Mouse (Mus musculus) forebrain, embryonic 10.5 days (tissue): ENCODE measurements at regions not wholly inside any gene's neighbourhood (a gene's known extent, or its start where the extent isn't known, plus 50 kb on each side); places are given as distances from the start of the nearest gene placed in this dataset.
A peak's percentile ranks its signal among the peaks of the same experiment; 100 is the strongest.

Source experiments
- DNase-seq: peaks from one replicate; pipeline ENCODE4 v3.0.0-alpha.2; 2017; ENCODE audit warnings: low spot score; ENCODE audit errors: extremely low spot score
- H3K27ac ChIP-seq: fragments of 300-500 bp; sonication (generic); 2 replicates; pipeline ENCODE4 v1.5.1; 2016; ENCODE audit warnings: mild to moderate bottlenecking
- H3K27me3 ChIP-seq: fragments of 300-500 bp; sonication (generic); 2 replicates; pipeline ENCODE4 v1.6.1; 2016; ENCODE audit warnings: mild to moderate bottlenecking; ENCODE audit not compliant: poor library complexity, severe bottlenecking
- H3K36me3 ChIP-seq: fragments of 300-500 bp; sonication (generic); replicated peaks from 2 replicates; pipeline ENCODE4 v1.6.1; 2016; ENCODE audit warnings: mild to moderate bottlenecking, moderate library complexity
- H3K4me1 ChIP-seq: fragments of 300-500 bp; sonication (generic); 2 replicates; pipeline ENCODE4 v1.6.1; 2016
- H3K4me3 ChIP-seq: fragments of 300-500 bp; sonication (generic); 2 replicates; pipeline ENCODE4 v1.5.1; 2016; ENCODE audit warnings: mild to moderate bottlenecking, moderate library complexity
- H3K9me3 ChIP-seq: fragments of 300-500 bp; sonication (generic); 2 replicates; pipeline ENCODE4 v1.6.1; 2016; ENCODE audit warnings: mild to moderate bottlenecking, moderate library complexity
- WGBS: fragments of 180-500 bp; shearing (Covaris S2); methylation state at CpG from one replicate; pipeline ENCODE4 v1.1.7; 2016; 5-methylcytosine and 5-hydroxymethylcytosine counted together

DNA sequence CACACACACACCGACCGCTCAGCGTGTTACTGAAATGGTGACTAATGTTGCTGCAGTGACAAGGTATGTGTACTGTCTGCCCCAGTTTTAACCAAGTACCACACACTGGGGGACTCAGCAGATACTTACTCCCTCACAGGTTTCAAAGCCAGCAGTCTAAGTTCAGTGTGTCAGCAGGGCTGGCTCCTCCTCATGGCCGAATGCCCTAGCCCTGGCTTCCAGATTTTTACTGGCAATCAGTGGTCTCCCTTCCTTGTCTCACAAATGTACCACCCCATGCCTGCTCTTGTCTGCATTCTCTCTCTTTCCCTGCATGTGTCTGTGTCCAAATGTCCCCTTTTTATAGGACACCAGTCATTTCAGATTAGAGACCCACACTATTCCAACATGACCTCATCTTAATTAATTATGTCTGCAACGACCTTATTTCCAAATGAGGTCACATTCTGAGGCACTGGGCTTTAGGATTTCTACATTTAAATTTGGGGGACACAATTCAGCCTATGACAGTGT is 114.7 kb downstream of the Uri1 start:
- H3K9me3 ChIP-seq: no peaks in the 10 kb centered on the region
- 78% methylated on average over 5 of the region's 5 CpGs for WGBS

DNA sequence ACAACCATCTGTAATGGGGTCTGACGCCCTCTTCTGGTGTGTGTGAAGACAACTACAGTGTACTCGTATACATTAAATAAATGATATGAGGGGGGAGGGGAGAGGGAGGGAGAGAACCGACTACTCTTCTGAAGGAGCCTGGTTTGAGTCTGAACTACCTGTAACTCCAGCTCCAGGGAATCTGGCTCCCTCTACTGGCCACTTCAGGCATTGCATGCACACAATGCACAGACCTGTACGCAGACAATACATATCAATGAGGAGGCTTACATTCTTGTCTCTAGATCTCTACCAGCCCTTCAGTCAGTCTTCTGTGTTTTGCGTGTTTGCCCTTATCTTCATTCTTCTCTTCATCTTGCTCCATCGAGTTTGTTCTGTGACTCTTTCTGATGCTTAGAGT is 120.4 kb upstream of the Zfp536 start:
- no peak overlapping the region for H3K27ac ChIP-seq
- H3K27me3 ChIP-seq: no peaks in the 10 kb centered on the region
- DNase-seq: peak; percentile 48
- no peaks in the 10 kb centered on the region for H3K9me3 ChIP-seq
- WGBS: 80% methylated on average over 6 of the region's 6 CpGs
- no peaks in the 10 kb centered on the region for H3K4me1 ChIP-seq
- no peaks in the 10 kb centered on the region for H3K36me3 ChIP-seq
- no peak overlapping the region for H3K4me3 ChIP-seq

More for the DNA sequence above, 114.7 kb downstream of the Uri1 start:
- no peak overlapping the region for H3K4me3 ChIP-seq
- H3K36me3 ChIP-seq: no peaks in the 10 kb centered on the region
- H3K4me1 ChIP-seq: peaks cover 37% of the 10 kb centered on the region
- no peak overlapping the region for H3K27ac ChIP-seq
- DNase-seq: no peak
- no peaks in the 10 kb centered on the region for H3K27me3 ChIP-seq

DNA sequence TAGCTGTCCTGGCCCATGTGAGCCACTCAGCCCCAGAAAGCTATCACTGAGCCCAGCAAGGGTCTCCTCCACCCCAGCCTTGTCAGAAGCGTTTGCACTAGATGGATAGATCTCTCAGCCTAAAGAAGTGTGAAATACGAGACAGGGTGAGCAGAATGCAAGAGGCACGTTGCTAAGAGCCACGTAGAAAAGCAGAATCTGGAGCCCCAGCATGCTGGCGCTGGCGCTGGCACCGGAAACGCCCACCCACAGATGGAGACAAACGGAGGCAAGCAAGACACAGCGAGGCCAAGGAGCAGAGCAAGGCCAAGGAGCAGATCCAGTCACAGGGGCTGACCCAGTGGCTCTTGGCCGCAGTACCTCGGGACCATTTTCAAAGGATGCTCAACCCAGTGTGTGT is 100.9 kb upstream of the Zfp536 start:
- 76% methylated on average over 12 of the region's 12 CpGs for WGBS

DNA sequence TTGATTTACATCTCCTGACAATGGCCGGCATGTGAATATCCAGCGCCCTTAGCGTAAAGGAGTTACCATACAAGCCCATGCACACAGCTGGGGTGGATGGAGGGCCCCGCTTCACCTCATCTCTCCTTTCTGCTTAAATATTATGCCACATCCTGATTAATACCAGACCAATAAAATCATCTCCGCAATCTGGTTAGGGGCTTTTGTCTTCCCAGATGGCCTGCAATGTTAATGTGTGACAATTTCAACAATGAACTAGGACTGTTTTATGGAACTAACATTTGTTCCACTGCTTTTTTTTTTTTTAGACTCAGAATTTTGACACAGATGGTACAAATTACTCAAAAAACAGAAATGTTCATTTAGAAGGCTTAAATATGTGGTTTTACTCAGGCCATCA is 97.5 kb upstream of the Zfp536 start:
- no peak for DNase-seq
- no peak overlapping the region for H3K27ac ChIP-seq
- no peak overlapping the region for H3K4me3 ChIP-seq
- no peaks in the 10 kb centered on the region for H3K9me3 ChIP-seq
- WGBS: 95% methylated on average over 5 of the region's 5 CpGs
- H3K27me3 ChIP-seq: no peaks in the 10 kb centered on the region
- H3K4me1 ChIP-seq: peaks cover 9% of the 10 kb centered on the region
- no peaks in the 10 kb centered on the region for H3K36me3 ChIP-seq

More for the DNA sequence above, 100.9 kb upstream of the Zfp536 start:
- H3K27me3 ChIP-seq: no peaks in the 10 kb centered on the region
- no peak for DNase-seq
- H3K9me3 ChIP-seq: no peaks in the 10 kb centered on the region
- H3K4me3 ChIP-seq: no peak overlapping the region
- H3K36me3 ChIP-seq: no peaks in the 10 kb centered on the region
- peaks cover 5% of the 10 kb centered on the region; the same call in 1 of the 2 replicates for H3K4me1 ChIP-seq
- no peak overlapping the region for H3K27ac ChIP-seq

DNA sequence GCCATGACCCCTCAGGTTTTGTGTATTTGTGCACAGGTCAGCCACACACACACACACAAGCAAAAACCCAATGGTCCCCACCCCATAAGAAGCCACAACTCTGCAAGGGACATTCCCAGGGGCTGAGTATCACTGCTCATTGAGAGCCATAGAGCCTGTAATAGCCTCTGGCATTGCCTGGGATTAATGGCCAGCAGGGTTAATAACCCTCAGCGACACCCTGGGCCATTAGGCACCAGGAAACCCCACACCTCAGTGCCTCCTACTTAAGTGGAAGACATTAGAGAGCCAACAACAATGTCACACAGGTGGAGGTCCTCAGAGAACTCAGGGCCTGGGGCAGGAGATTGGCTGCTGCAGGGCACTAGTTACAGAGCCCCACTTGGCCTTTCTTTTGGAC is 93.0 kb upstream of the Zfp536 start:
- no peak for DNase-seq
- Histone ChIP-seq H3K36me3 (no peaks in the 10 kb centered on the region), H3K9me3 (no peaks in the 10 kb centered on the region), H3K27ac (no peak overlapping the region), H3K4me1 (peaks cover 11% of the 10 kb centered on the region), H3K4me3 (no peak overlapping the region), H3K27me3 (no peaks in the 10 kb centered on the region)
- 24% methylated on average over 1 of the region's 1 CpGs for WGBS

DNA sequence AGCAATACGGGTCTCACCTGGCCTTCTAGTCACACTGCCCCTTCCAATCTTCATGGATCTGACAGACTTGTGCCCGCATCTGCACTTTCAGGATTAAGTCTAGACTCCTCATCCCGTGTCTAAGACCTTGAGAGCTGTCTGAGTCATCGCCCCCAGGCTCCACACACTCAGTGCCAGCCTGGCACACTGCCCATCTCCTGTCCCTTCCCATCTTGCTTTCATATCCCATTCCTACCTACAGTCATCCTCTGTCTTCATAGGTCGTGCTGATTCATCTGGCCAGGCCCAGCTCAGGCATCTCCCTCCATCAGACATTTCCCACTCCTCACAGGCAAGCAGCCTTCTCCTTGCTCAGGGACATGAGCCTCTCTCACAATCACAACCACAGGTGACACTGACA is 78.0 kb upstream of the Zfp536 start:
- no peak for DNase-seq
- Histone ChIP-seq H3K36me3 (no peaks in the 10 kb centered on the region), H3K27me3 (no peaks in the 10 kb centered on the region), H3K27ac (no peak overlapping the region), H3K4me1 (no peaks in the 10 kb centered on the region; the same call in 1 of the 2 replicates), H3K4me3 (no peak overlapping the region), H3K9me3 (no peaks in the 10 kb centered on the region)
- 94% methylated on average over 5 of the region's 5 CpGs for WGBS

DNA sequence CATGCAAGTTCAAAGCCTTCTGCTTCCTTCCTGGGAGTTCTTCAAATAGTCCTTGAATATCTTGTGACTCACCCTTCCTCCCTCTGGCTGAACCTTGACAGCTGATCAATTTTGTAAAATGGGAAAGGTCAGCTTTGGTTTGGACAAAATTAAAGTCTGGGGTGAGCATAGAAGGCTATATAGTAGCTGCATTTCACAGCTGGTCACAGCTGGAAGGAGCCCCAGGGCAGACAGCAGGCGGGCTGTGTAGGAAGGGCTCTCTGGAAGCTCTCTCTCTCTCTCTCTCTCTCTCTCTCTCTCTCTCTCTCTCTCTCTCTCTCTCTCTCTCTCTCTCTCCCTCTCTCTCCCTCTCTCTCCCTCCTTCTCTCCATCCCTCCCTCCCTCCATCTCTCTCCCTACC is 71.8 kb upstream of the Zfp536 start:
- no peak for DNase-seq
- Histone ChIP-seq H3K9me3 (no peaks in the 10 kb centered on the region), H3K4me3 (no peak overlapping the region), H3K36me3 (no peaks in the 10 kb centered on the region), H3K27me3 (0 out of 2 replicates have a peak, but pooled peaks cover 3% of the 10 kb centered on the region), H3K4me1 (peaks cover 17% of the 10 kb centered on the region), H3K27ac (no peak overlapping the region)
- WGBS: 38% methylated on average over 1 of the region's 1 CpGs

DNA sequence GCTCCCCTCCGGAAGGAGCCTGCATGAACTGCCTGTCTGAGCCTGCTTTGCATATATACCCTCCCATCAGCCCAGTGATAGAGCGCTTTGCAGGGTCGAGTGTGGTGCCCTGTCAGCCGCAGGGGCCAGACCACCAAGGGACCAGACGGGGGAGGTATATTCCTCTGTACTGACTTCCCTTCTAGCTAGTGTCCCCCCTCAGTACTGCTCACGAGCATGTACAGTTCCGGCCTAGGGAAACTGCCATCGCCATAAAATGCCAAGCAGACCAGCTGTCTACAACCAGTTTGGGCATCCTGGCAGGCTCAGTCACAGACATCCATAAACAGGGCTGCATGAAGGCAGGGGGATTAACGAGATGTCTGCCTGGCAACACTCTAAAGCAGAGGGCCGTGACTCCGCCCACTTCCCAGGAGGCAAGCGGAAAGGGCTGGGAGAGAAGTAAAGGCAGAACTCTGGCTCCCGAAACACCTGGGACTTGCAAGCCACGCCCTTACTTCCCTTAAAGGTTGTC is 68.6 kb upstream of the Zfp536 start:
- Histone ChIP-seq H3K27ac (peak overlapping the region; percentile 74), H3K9me3 (no peaks in the 10 kb centered on the region), H3K4me1 (peaks cover 17% of the 10 kb centered on the region), H3K36me3 (no peaks in the 10 kb centered on the region), H3K4me3 (peak overlapping the region; percentile 46), H3K27me3 (0 out of 2 replicates have a peak, but pooled peaks cover 3% of the 10 kb centered on the region)
- DNase-seq: peak; percentile 45
- WGBS: 2% methylated on average over 14 of the region's 14 CpGs

DNA sequence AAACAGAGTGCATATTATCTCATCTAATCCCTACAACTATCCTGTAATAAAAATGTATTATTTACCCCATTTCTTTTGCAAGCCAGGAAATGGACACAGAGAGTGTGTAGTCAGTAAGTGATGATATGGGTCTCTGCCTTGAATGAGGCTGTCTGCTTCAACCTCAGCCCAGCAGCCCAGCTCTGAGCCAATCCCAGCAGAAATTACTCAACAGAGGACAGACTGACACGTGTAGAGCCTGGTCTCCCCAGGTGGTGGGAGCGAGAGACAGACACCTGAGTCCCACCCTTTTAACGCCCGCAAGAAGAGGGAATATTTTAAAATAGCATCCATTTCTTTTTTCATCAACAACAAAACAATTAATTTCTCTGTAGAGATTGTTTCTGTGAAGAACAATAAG is 68.1 kb upstream of the Zfp536 start:
- Histone ChIP-seq H3K4me1 (peaks cover 17% of the 10 kb centered on the region), H3K27ac (peak overlapping the region; percentile 74; the same call in 1 of the 2 replicates), H3K4me3 (peak overlapping the region; percentile 46), H3K27me3 (0 out of 2 replicates have a peak, but pooled peaks cover 3% of the 10 kb centered on the region), H3K36me3 (no peaks in the 10 kb centered on the region), H3K9me3 (no peaks in the 10 kb centered on the region)
- 17% methylated on average over 4 of the region's 4 CpGs for WGBS
- no peak for DNase-seq

DNA sequence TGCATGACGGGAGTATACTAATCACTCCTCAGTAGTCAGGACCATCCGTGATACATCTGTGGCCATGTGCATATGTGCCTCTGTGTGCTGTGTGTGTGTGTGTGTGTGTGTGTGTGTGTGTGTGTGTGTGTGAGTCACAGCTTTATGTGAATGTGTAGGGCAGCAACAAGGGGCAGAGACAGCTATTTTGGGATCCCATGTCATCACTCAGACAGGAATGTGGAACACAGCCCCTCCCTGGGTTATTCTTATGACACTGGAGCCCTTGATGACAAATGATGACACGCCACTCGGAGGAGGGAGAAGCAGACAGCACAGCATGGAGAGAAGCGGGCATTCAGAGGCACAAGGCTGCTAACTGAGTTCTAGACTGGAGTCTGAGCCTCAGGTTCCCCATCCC is 64.4 kb upstream of the Zfp536 start:
- 92% methylated on average over 5 of the region's 5 CpGs for WGBS
- no peaks in the 10 kb centered on the region for H3K9me3 ChIP-seq
- H3K36me3 ChIP-seq: no peaks in the 10 kb centered on the region

DNA sequence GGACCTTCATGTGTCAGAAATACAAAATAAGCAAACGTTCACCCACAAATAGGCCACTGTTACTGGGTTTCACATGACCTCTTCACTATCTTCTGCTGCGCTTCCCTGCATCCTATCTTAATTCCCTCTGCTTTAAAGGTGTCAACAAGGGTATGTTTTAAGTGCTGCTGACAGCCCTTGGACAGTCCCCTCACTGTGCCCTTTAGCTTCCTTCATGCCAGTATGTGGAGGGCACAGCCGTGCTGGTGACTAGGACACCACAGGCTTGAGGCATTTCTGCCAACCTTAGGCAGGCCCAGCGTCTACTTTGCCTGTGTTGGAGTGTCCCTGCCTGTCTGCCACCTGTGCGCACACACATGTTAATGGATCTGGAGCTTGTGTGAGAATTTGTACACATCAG is 63.9 kb upstream of the Zfp536 start:
- no peak overlapping the region for H3K4me3 ChIP-seq
- no peak for DNase-seq

More for the DNA sequence above, 64.4 kb upstream of the Zfp536 start:
- Histone ChIP-seq H3K4me3 (no peak overlapping the region), H3K4me1 (peaks cover 23% of the 10 kb centered on the region), H3K27ac (no peak overlapping the region), H3K27me3 (0 out of 2 replicates have a peak, but pooled peaks cover 6% of the 10 kb centered on the region)
- DNase-seq: no peak

DNA sequence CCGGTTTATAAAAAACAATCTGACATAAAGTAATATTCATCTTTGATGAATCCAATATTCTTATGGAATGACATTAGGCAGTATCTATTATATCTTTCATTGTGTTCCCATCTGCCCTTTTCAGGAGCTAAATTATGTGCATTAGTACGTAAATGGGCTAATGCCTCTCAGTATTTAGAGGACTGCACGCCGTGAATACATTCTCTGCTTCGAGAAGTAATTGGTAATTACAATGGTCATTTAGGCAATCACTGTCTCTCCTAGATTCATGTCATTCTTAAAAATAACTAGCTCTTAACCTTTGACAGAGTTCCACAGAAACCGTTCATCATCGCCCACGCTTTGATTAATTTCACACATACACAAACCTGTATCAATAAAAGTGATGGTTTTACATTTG is 60.0 kb upstream of the Zfp536 start:
- no peaks in the 10 kb centered on the region for H3K36me3 ChIP-seq
- no peak for DNase-seq
- no peaks in the 10 kb centered on the region for H3K9me3 ChIP-seq
- 81% methylated on average over 8 of the region's 8 CpGs for WGBS
- no peak overlapping the region for H3K27ac ChIP-seq
- no peak overlapping the region for H3K4me3 ChIP-seq
- peaks cover 21% of the 10 kb centered on the region; the same call in 1 of the 2 replicates for H3K27me3 ChIP-seq
- peaks cover 14% of the 10 kb centered on the region for H3K4me1 ChIP-seq

More for the DNA sequence above, 63.9 kb upstream of the Zfp536 start:
- Histone ChIP-seq H3K27ac (no peak overlapping the region), H3K9me3 (no peaks in the 10 kb centered on the region), H3K27me3 (0 out of 2 replicates have a peak, but pooled peaks cover 6% of the 10 kb centered on the region), H3K36me3 (no peaks in the 10 kb centered on the region), H3K4me1 (peaks cover 20% of the 10 kb centered on the region)
- WGBS: 91% methylated on average over 5 of the region's 5 CpGs

DNA sequence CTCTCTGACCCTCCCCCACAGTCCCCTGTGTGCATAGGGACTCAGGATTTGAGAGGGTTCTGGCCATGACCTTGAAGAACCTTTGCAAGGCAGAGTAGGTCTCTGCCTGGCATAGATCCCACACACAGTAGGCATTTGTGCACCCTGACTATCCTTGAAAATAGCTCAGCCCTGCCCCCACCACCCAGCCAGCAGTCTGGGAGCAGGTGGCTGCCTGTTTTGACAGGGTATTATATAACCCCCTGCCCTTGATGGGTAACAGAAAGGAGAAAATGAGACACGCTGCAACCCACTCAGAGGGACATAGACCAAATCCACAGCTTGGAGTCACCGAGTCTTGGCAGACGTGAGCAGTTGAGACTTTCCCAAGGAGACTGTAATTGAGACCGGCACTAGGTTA is 58.9 kb upstream of the Zfp536 start:
- DNase-seq: no peak
- H3K27ac ChIP-seq: no peak overlapping the region
- no peak overlapping the region for H3K4me3 ChIP-seq
- H3K36me3 ChIP-seq: no peaks in the 10 kb centered on the region
- peaks cover 14% of the 10 kb centered on the region for H3K4me1 ChIP-seq
- H3K9me3 ChIP-seq: no peaks in the 10 kb centered on the region
- 67% methylated on average over 4 of the region's 4 CpGs for WGBS
- peaks cover 21% of the 10 kb centered on the region; the same call in 1 of the 2 replicates for H3K27me3 ChIP-seq
